Mouse (Mus musculus): ENCODE results near the gene Fam173a. TPM values are rescaled to one million over a fixed set of nuclear protein-coding genes. Genes with fewer than 3 reads are reported as not detected.

The Fam173a gene
- polyA plus RNA-seq (2012; rRNA removed) = 106 and 110 TPM in 2 replicates

GRCm38 (mm10) chr17:25792615-25793014 is at the start of gene Fam173a:
Gene Fam173a, minus strand, starts transcription at chr17:25792901.

GRCm38 (mm10) chr17:25841117-25841880 is 48.6 kb upstream of the Fam173a start, which contains the start of gene Gm20683:
Gene Gm20683, minus strand, starts transcription at chr17:25841763.

GRCm38 (mm10) chr17:25837076-25837410 is 44.3 kb upstream of the Fam173a start, which contains the start of gene Rhbdl1:
Gene Rhbdl1, minus strand, starts transcription at chr17:25837295.

GRCm38 (mm10) chr17:25833291-25833663 is 40.6 kb upstream of the Fam173a start, which contains the start of gene Stub1:
Gene Stub1, minus strand, starts transcription at chr17:25833404.

GRCm38 (mm10) chr17:25828712-25829557 is 36.2 kb upstream of the Fam173a start, which contains the start of gene Jmjd8:
Gene Jmjd8, plus strand, starts transcription at chr17:25828867.

GRCm38 (mm10) chr17:25823452-25823851 is 30.8 kb upstream of the Fam173a start, which contains the start of gene Wdr24:
Gene Wdr24, plus strand, starts transcription at chr17:25823627.

GRCm38 (mm10) chr17:25808789-25809605 is 16.3 kb upstream of the Fam173a start, which contains the start of gene Fbxl16:
Gene Fbxl16, plus strand, starts transcription at chr17:25809085.

GRCm38 (mm10) chr17:25796951-25797369 is 4.3 kb upstream of the Fam173a start, which contains the start of gene Metrn:
Gene Metrn, minus strand, starts transcription at chr17:25797136.

GRCm38 (mm10) chr17:25795609-25796092 is 3.0 kb upstream of the Fam173a start, which contains the start of gene AC134908.4:
Gene AC134908.4, minus strand, starts transcription at chr17:25795659.

GRCm38 (mm10) chr17:25786280-25786679 is 6.4 kb downstream of the Fam173a start, which contains the start of gene Ccdc78:
Gene Ccdc78, plus strand, starts transcription at chr17:25786580.

GRCm38 (mm10) chr17:25785281-25785745 is 7.4 kb downstream of the Fam173a start, which contains the start of gene Haghl:
Gene Haghl, minus strand, starts transcription at chr17:25785673.

GRCm38 (mm10) chr17:25773549-25774120 is 19.1 kb downstream of the Fam173a start, which contains the start of gene Narfl:
Gene Narfl, plus strand, starts transcription at chr17:25773776.

GRCm38 (mm10) chr17:25754241-25754640 is 38.5 kb downstream of the Fam173a start, which contains the start of gene Msln:
Gene Msln, minus strand, starts transcription at chr17:25754378.

Other genes starting within 250 kb of the Fam173a start
- 11.4 and 14.6 TPM in 2 replicates for gene Sox8, start 222.2 kb downstream of the Fam173a start, polyA plus RNA-seq (2012; rRNA removed)
- gene Lmf1, start 213.8 kb downstream of the Fam173a start, polyA plus RNA-seq (2012; rRNA removed) = 10.7 and 12.7 TPM in 2 replicates
- gene Gng13, start 75.7 kb downstream of the Fam173a start, polyA plus RNA-seq (2012; rRNA removed) = 1.1 and 2.1 TPM in 2 replicates
- gene Chtf18, start 65.5 kb downstream of the Fam173a start, polyA plus RNA-seq (2012; rRNA removed) = 16.3 and 17.3 TPM in 2 replicates
- 44.1 and 45.9 TPM in 2 replicates for gene Rpusd1, start 65.2 kb downstream of the Fam173a start, polyA plus RNA-seq (2012; rRNA removed)
- gene Mslnl, start 56.9 kb downstream of the Fam173a start, polyA plus RNA-seq (2012; rRNA removed) = 0.11 and 0.15 TPM in 2 replicates
- 0.14 and 0.25 TPM in 2 replicates for gene Msln, start 38.5 kb downstream of the Fam173a start, polyA plus RNA-seq (2012; rRNA removed)
- 25.3 and 26.7 TPM in 2 replicates for gene Narfl, start 19.1 kb downstream of the Fam173a start, polyA plus RNA-seq (2012; rRNA removed)
- 214 and 220 TPM in 2 replicates for gene Haghl, start 7.2 kb downstream of the Fam173a start, polyA plus RNA-seq (2012; rRNA removed)
- gene Ccdc78, start 6.3 kb downstream of the Fam173a start, polyA plus RNA-seq (2012; rRNA removed) = 0.04 and 0.11 TPM in 2 replicates
- 0.18 TPM in 1 of 2 replicates, not detected in the other for gene AC134908.4, start 2.8 kb upstream of the Fam173a start, polyA plus RNA-seq (2012; rRNA removed)
- gene Metrn, start 4.2 kb upstream of the Fam173a start, polyA plus RNA-seq (2012; rRNA removed) = 101 TPM in 2 replicates
- 64.6 and 64.7 TPM in 2 replicates for gene Fbxl16, start 16.2 kb upstream of the Fam173a start, polyA plus RNA-seq (2012; rRNA removed)
- gene Wdr24, start 30.7 kb upstream of the Fam173a start, polyA plus RNA-seq (2012; rRNA removed) = 48.6 and 49.3 TPM in 2 replicates
- gene Jmjd8, start 36.0 kb upstream of the Fam173a start, polyA plus RNA-seq (2012; rRNA removed) = 82.0 and 84.1 TPM in 2 replicates
- 303 and 324 TPM in 2 replicates for gene Stub1, start 40.5 kb upstream of the Fam173a start, polyA plus RNA-seq (2012; rRNA removed)
- 51.1 and 59.5 TPM in 2 replicates for gene Rhbdl1, start 44.4 kb upstream of the Fam173a start, polyA plus RNA-seq (2012; rRNA removed)
- gene Gm20683, start 48.9 kb upstream of the Fam173a start, polyA plus RNA-seq (2012; rRNA removed) = 27.5 and 27.9 TPM in 2 replicates
- 94.8 and 98.3 TPM in 2 replicates for gene Rhot2, start 52.0 kb upstream of the Fam173a start, polyA plus RNA-seq (2012; rRNA removed)
- gene Wdr90, start 68.6 kb upstream of the Fam173a start, polyA plus RNA-seq (2012; rRNA removed) = 57.9 and 59.3 TPM in 2 replicates
- 10.1 and 10.9 TPM in 2 replicates for gene Mcrip2, start 75.9 kb upstream of the Fam173a start, polyA plus RNA-seq (2012; rRNA removed)
- 71.8 and 76.2 TPM in 2 replicates for gene Mettl26, start 82.2 kb upstream of the Fam173a start, polyA plus RNA-seq (2012; rRNA removed)
- 0.86 and 1.0 TPM in 2 replicates for gene Wfikkn1, start 88.0 kb upstream of the Fam173a start, polyA plus RNA-seq (2012; rRNA removed)
- 70.6 and 80.8 TPM in 2 replicates for gene Rab40c, start 126.8 kb upstream of the Fam173a start, polyA plus RNA-seq (2012; rRNA removed)
- 95.7 and 101 TPM in 2 replicates for gene Pigq, start 152.0 kb upstream of the Fam173a start, polyA plus RNA-seq (2012; rRNA removed)
- gene Nhlrc4, start 152.1 kb upstream of the Fam173a start, polyA plus RNA-seq (2012; rRNA removed) = 0.11 and 0.34 TPM in 2 replicates
- 0.41 and 0.68 TPM in 2 replicates for gene A930017K11Rik, start 159.7 kb upstream of the Fam173a start, polyA plus RNA-seq (2012; rRNA removed)
- gene Capn15, start 192.9 kb upstream of the Fam173a start, polyA plus RNA-seq (2012; rRNA removed) = 43.8 and 45.6 TPM in 2 replicates

All from central nervous system, embryonic 14 days (tissue).